Mouse (Mus musculus): ENCODE results near the gene 1600012H06Rik. TPM values are rescaled to one million over a fixed set of nuclear protein-coding genes. Genes with fewer than 3 reads are reported as not detected.
"Not testable (repeated sequence)": the region's sequence is repeated elsewhere in the genome, so short reads cannot be mapped to it uniquely, and the experiment has no call there.

1600012H06Rik gene
- polyA plus RNA-seq, 1 experiment from 2014 or later, result 43.5 TPM

DNA sequence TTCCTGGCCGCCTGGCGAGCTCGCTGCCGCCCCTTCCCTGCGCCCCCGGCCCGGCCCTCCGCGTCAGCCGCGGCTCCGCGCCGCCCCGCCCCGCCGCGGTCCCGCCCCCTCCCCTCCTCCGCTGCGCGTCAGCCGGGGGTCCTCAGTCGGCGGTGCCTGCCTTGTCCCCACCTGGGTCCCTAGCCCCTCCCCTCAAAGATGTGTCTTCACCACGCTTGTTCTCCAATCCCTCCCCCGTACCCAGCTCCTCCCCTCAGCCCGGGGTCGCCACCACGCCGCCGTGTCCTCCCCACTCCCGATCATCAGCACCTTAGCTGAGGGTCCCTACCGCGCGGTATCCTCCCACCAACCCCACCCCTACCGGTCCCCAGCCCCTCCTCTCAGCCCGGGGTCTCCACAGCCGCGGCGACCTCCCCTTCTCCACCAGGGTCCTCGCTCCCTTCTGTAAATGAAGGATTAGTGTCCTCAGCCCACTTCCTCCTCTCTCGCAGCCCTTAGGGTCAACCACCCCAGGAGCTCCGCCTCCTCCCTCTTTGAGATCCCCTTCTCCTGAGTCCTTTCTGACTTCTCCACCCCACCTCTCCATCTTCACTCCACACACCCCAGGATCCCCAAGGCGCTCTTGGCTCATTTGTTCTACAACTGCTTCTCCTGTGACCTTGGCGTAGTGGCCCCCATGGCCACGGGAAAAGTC is 50.3 kb downstream of the 1600012H06Rik start:
- not testable (repeated sequence) for H3K36me3 ChIP-seq (ENCODE audit: control insufficient read depth, insufficient read depth, low read length); H3K4me3 ChIP-seq (ENCODE audit: low read length); H3K9me3 ChIP-seq (ENCODE audit: control insufficient read depth, low read length); H3K4me1 ChIP-seq (replicated peaks; ENCODE audit: control insufficient read depth, insufficient read depth, low read length); H3K4me2 ChIP-seq (ENCODE audit: low read depth, low read length); H3K27ac ChIP-seq (ENCODE audit: low read length); H3K9ac ChIP-seq (ENCODE audit: low read length); H3K27me3 ChIP-seq (ENCODE audit: control insufficient read depth, insufficient read depth, low read depth, low read length)
- WGBS, result no CpG with 5 or more reads among the region's 47 CpGs
- peak; percentile 84 for ATAC-seq (ENCODE audit: low read depth)

DNA sequence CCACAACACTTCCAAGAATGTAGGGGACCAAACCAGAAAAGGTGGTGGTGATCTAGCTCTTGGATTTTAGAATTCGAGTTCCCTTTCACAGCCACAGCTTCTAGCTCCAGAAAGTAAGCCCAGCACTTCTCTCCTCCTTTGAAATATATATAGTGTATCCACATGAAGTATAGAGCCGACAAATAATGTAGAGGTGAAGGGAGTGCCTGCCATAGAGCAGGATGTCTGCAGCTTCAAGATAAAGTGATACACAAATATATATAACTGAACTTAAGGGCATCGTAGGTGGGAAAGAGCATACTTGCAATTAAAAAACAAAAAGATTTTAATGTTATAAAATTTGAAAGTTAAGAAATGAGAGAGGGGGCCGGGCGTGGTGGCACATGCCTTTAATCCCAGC is 51.2 kb downstream of the 1600012H06Rik start:
- not testable (repeated sequence) for H3K4me1 ChIP-seq (replicated peaks; ENCODE audit: control insufficient read depth, insufficient read depth, low read length); H3K36me3 ChIP-seq (ENCODE audit: control insufficient read depth, insufficient read depth, low read length); H3K9ac ChIP-seq (ENCODE audit: low read length); H3K27ac ChIP-seq (ENCODE audit: low read length); H3K27me3 ChIP-seq (ENCODE audit: control insufficient read depth, insufficient read depth, low read depth, low read length); ATAC-seq (ENCODE audit: low read depth); H3K4me2 ChIP-seq (ENCODE audit: low read depth, low read length); H3K9me3 ChIP-seq (ENCODE audit: control insufficient read depth, low read length); H3K4me3 ChIP-seq (ENCODE audit: low read length)
- WGBS, result no CpG with 5 or more reads among the region's 5 CpGs

DNA sequence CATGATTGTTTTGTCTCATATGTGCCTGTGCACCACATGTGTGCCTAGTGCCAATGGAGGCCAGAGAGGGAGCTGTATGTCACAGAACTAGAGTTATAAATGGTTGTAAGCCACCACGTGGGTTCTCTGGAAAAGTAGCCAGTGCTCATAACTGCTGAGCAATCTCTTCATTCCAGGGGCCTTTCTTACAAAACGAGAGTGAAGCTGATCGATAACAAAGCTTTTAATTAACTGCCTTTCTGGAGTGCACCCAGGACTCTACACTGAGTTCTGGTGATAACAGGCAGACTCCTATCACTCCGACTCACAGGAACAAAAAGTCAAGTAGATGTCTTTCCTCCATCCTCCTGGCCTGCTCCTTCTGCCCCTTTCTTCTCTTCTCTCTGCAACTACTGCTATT is 57.1 kb downstream of the 1600012H06Rik start:
- not testable (repeated sequence) for H3K4me2 ChIP-seq (ENCODE audit: low read depth, low read length); H3K27ac ChIP-seq (ENCODE audit: low read length); H3K9me3 ChIP-seq (ENCODE audit: control insufficient read depth, low read length); H3K4me1 ChIP-seq (replicated peaks; ENCODE audit: control insufficient read depth, insufficient read depth, low read length); H3K4me3 ChIP-seq (ENCODE audit: low read length); H3K9ac ChIP-seq (ENCODE audit: low read length); H3K36me3 ChIP-seq (ENCODE audit: control insufficient read depth, insufficient read depth, low read length); H3K27me3 ChIP-seq (ENCODE audit: control insufficient read depth, insufficient read depth, low read depth, low read length); ATAC-seq (ENCODE audit: low read depth)
- WGBS, result no CpG with 5 or more reads among the region's 4 CpGs

DNA sequence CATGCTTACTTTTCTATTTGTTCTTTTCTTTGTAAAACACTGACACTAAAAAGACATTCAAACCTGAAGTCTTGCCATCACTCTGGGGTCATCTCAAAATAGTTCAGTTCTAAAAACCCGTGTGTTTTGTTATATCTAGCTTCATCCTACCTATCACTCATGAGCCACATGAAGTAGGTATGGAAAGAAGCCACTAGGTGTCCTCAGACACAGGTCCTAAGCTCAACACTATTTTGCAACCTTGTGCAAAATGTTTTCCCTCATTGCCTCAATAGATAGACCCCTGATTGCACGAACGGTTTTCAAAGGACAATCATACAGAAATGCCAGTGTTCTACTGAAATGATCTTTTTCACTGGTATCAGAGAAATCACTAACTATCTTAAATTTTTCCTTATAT is 66.1 kb downstream of the 1600012H06Rik start:
- not testable (repeated sequence) for H3K4me2 ChIP-seq (ENCODE audit: low read depth, low read length); H3K4me3 ChIP-seq (ENCODE audit: low read length); H3K9me3 ChIP-seq (ENCODE audit: control insufficient read depth, low read length); ATAC-seq (ENCODE audit: low read depth); H3K4me1 ChIP-seq (replicated peaks; ENCODE audit: control insufficient read depth, insufficient read depth, low read length); H3K9ac ChIP-seq (ENCODE audit: low read length); H3K27me3 ChIP-seq (ENCODE audit: control insufficient read depth, insufficient read depth, low read depth, low read length); H3K27ac ChIP-seq (ENCODE audit: low read length); H3K36me3 ChIP-seq (ENCODE audit: control insufficient read depth, insufficient read depth, low read length)
- WGBS, result no CpG with 5 or more reads among the region's 3 CpGs

Other genes with a start within 250 kb of the 1600012H06Rik start
- gene Thbs2, start 248.9 kb upstream of the 1600012H06Rik start, polyA plus RNA-seq (2015; fragmentation: Nextera tagmentation; extraction: Ambion mirVana), result 28.6 and 31.5 TPM in 2 replicates
- gene Wdr27, start within 50 bp of the 1600012H06Rik start, polyA plus RNA-seq (2015; fragmentation: Nextera tagmentation; extraction: Ambion mirVana), result 11.1 and 13.1 TPM in 2 replicates
- 36.1 and 36.6 TPM in 2 replicates for gene Phf10, start 18.1 kb downstream of the 1600012H06Rik start, polyA plus RNA-seq (2015; fragmentation: Nextera tagmentation; extraction: Ambion mirVana)
- 8.3 and 8.7 TPM in 2 replicates for gene 9030025P20Rik, start 35.3 kb downstream of the 1600012H06Rik start, polyA plus RNA-seq (2015; fragmentation: Nextera tagmentation; extraction: Ambion mirVana)
- 1.6 and 1.8 TPM in 2 replicates for gene Gm3417, start 35.6 kb downstream of the 1600012H06Rik start, polyA plus RNA-seq (2015; fragmentation: Nextera tagmentation; extraction: Ambion mirVana)
- 8.4 and 9.7 TPM in 2 replicates for gene Gm3435, start 67.0 kb downstream of the 1600012H06Rik start, polyA plus RNA-seq (2015; fragmentation: Nextera tagmentation; extraction: Ambion mirVana)
- 85.1 and 91.1 TPM in 2 replicates for gene Ermard, start 98.0 kb downstream of the 1600012H06Rik start, polyA plus RNA-seq (2015; fragmentation: Nextera tagmentation; extraction: Ambion mirVana)
- gene Tcte3, start 98.3 kb downstream of the 1600012H06Rik start, polyA plus RNA-seq (2015; fragmentation: Nextera tagmentation; extraction: Ambion mirVana), result 0.65 and 0.95 TPM in 2 replicates
- gene Gm3448, start 98.4 kb downstream of the 1600012H06Rik start, polyA plus RNA-seq (2015; fragmentation: Nextera tagmentation; extraction: Ambion mirVana), result 2.7 and 3.1 TPM in 2 replicates